Mouse (Mus musculus) ES-Bruce4 (cell line): ENCODE data around the gene Ypel1. TPM values are rescaled to one million over a fixed set of nuclear protein-coding genes. Genes with fewer than 3 reads are reported as not detected.

Experiments used
- H3K27ac ChIP-seq: 2 replicates; pipeline ENCODE4 v1.5.1; 2012; ENCODE audit warnings: low read length, inconsistent platforms; ENCODE audit not compliant: insufficient read depth
- H3K27me3 ChIP-seq: 2 replicates; pipeline ENCODE4 v1.6.1; 2012; ENCODE audit warnings: mild to moderate bottlenecking, low read length, inconsistent platforms; ENCODE audit not compliant: control insufficient read depth, poor library complexity, insufficient read depth, severe bottlenecking
- H3K36me3 ChIP-seq: 2 replicates; pipeline ENCODE4 v1.6.1; 2012; ENCODE audit warnings: inconsistent platforms, mild to moderate bottlenecking, low read length, moderate library complexity; ENCODE audit not compliant: control insufficient read depth, poor library complexity, insufficient read depth, severe bottlenecking
- H3K4me1 ChIP-seq: one replicate; pipeline ENCODE4 v1.8.1; 2011; ENCODE audit warnings: low read length; ENCODE audit not compliant: control insufficient read depth, insufficient read depth
- H3K4me3 ChIP-seq: 2 replicates; pipeline ENCODE4 v1.5.1; 2011; ENCODE audit warnings: low read depth, mild to moderate bottlenecking, low read length
- H3K9ac ChIP-seq: 2 replicates; pipeline ENCODE4 v1.6.1; 2012; ENCODE audit warnings: low read depth, mild to moderate bottlenecking, inconsistent platforms; ENCODE audit not compliant: poor library complexity, severe bottlenecking
- H3K9me3 ChIP-seq: replicated peaks from 2 replicates; pipeline ENCODE4 v1.6.1; 2012; ENCODE audit warnings: mild to moderate bottlenecking, low read length, inconsistent platforms; ENCODE audit not compliant: control insufficient read depth, poor library complexity, insufficient read depth, severe bottlenecking
- CTCF ChIP-seq: IDR thresholded peaks from one replicate; pipeline ENCODE4 v1.8.1; 2011; ENCODE audit warnings: low read depth, low read length
- EP300 ChIP-seq: IDR thresholded peaks from 2 replicates; pipeline ENCODE4 v1.6.1; 2011; ENCODE audit warnings: low read depth, low read length; ENCODE audit not compliant: insufficient read depth
- POLR2A ChIP-seq: IDR thresholded peaks from one replicate; pipeline ENCODE4 v1.8.1; 2011; ENCODE audit warnings: low read length; ENCODE audit not compliant: insufficient read depth
- polyA plus RNA-seq: library from polyadenylated mRNA; stranded (reverse); fragments of >200 nt; gene quantifications from 2 replicates; pipeline ENCODE4 v1.2.4, GENCODE M21; 2011; ENCODE audit warnings: low read depth; ENCODE audit not compliant: missing spikeins, insufficient read depth, insufficient read length

The Ypel1 gene
- 6.9 and 11.0 TPM in 2 replicates for polyA plus RNA-seq

- H3K27ac ChIP-seq: peak within 1 kb of the TSS; percentile 19; the same call in 1 of the 2 replicates
- H3K4me3 ChIP-seq: peak within 1 kb of the TSS; percentile 72
- no peaks in the 10 kb centered on the region for H3K36me3 ChIP-seq
- peak within 1 kb of the TSS; percentile 82 for H3K9ac ChIP-seq
- TF ChIP-seq CTCF (no peak), EP300 (no peak), POLR2A (peak; percentile 31)
- H3K4me1 ChIP-seq: peaks cover 4% of the 10 kb centered on the region
- H3K27me3 ChIP-seq: no peaks in the 10 kb centered on the region
- H3K9me3 ChIP-seq: no peaks in the 10 kb centered on the region
These were observed at the start of gene Ypel1 for GRCm38 (mm10) chr16:17069511-17070443. Gene Ypel1, plus strand, starts transcription at chr16:17069696.

- peaks cover 82% of the 10 kb centered on the region for H3K36me3 ChIP-seq
- H3K4me3 ChIP-seq: no peak overlapping the region
- H3K9me3 ChIP-seq: no peaks in the 10 kb centered on the region
- H3K4me1 ChIP-seq: no peaks in the 10 kb centered on the region
- TF ChIP-seq CTCF (no peak), POLR2A (no peak), EP300 (no peak)
- no peak overlapping the region for H3K27ac ChIP-seq
- H3K9ac ChIP-seq: no peak overlapping the region
- H3K27me3 ChIP-seq: no peaks in the 10 kb centered on the region
These were observed 44.9 kb upstream of the Ypel1 start for GRCm38 (mm10) chr16:17024469-17025148.

GRCm38 (mm10) chr16:17029971-17030695, 39.4 kb upstream of the Ypel1 start:
- Histone ChIP-seq H3K9me3 (no peaks in the 10 kb centered on the region), H3K27ac (no peak overlapping the region), H3K4me3 (no peak overlapping the region), H3K9ac (no peak overlapping the region), H3K36me3 (peaks cover 66% of the 10 kb centered on the region), H3K4me1 (no peaks in the 10 kb centered on the region), H3K27me3 (no peaks in the 10 kb centered on the region)
- TF ChIP-seq POLR2A: no peak
- TF ChIP-seq CTCF: no peak
- TF ChIP-seq EP300: no peak

GRCm38 (mm10) chr16:17033754-17034153, 35.7 kb upstream of the Ypel1 start:
- H3K27me3 ChIP-seq: no peaks in the 10 kb centered on the region
- H3K27ac ChIP-seq: no peak overlapping the region
- H3K9me3 ChIP-seq: no peaks in the 10 kb centered on the region
- H3K36me3 ChIP-seq: peaks cover 70% of the 10 kb centered on the region
- no peak overlapping the region for H3K9ac ChIP-seq
- H3K4me3 ChIP-seq: no peak overlapping the region
- no peak for TF ChIP-seq CTCF
- no peak for TF ChIP-seq POLR2A
- TF ChIP-seq EP300: no peak
- no peaks in the 10 kb centered on the region for H3K4me1 ChIP-seq

- no peak overlapping the region for H3K9ac ChIP-seq
- H3K36me3 ChIP-seq: peaks cover 82% of the 10 kb centered on the region
- H3K27ac ChIP-seq: no peak overlapping the region
- no peaks in the 10 kb centered on the region for H3K9me3 ChIP-seq
- no peaks in the 10 kb centered on the region for H3K27me3 ChIP-seq
- no peak overlapping the region for H3K4me3 ChIP-seq
- TF ChIP-seq CTCF (no peak), POLR2A (no peak), EP300 (no peak)
- no peaks in the 10 kb centered on the region for H3K4me1 ChIP-seq
These were observed 28.8 kb upstream of the Ypel1 start for GRCm38 (mm10) chr16:17040716-17041115.
